Mouse (Mus musculus) ES-CJ7 (cell line): ENCODE results near the gene Atp8a2.

Source experiments
- DNase-seq: peaks from one replicate; pipeline ENCODE4 v3.0.0; 2011; ENCODE audit warnings: low read depth, low spot score

The Atp8a2 gene

GRCm38 (mm10) chr14:60152373-60152772 lies 44.6 kb downstream of the Atp8a2 start:
- DNase-seq: no peak

- DNase-seq: peak; percentile 27
Observed at GRCm38 (mm10) chr14:60148893-60149292, 48.1 kb downstream of the Atp8a2 start.

GRCm38 (mm10) chr14:60143234-60143633 lies 53.7 kb downstream of the Atp8a2 start:
- no peak for DNase-seq

- DNase-seq: peak; percentile 37
Observed at GRCm38 (mm10) chr14:60138339-60138738, 58.6 kb downstream of the Atp8a2 start.

GRCm38 (mm10) chr14:60137812-60138211 lies 59.2 kb downstream of the Atp8a2 start:
- DNase-seq: no peak

GRCm38 (mm10) chr14:60135801-60136200 lies 61.2 kb downstream of the Atp8a2 start:
- no peak for DNase-seq

DNA sequence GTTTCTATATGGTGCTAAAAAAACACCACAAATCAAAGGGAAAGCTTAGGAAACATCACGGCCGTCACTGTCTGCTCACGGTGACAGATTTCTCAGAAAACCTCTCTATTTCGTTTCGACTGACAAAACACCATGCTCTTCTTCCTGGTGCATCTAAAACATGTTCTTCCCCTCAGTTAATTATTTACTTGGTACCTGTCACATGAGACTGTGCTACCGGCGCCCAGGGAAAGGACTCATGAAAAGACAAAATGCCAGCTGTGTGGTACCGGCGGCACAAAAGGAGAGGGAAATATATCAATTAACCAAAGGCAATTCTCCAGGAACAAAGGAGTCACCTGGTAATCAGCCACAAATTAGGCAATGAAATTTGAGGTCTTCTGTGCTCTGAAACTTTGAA lies 62.3 kb downstream of the Atp8a2 start:
- no peak for DNase-seq

- DNase-seq: no peak
Observed at GRCm38 (mm10) chr14:60131196-60131876, 65.6 kb downstream of the Atp8a2 start.

- no peak for DNase-seq
Observed at GRCm38 (mm10) chr14:60129564-60129963, 67.4 kb downstream of the Atp8a2 start.

- DNase-seq: no peak
Observed at GRCm38 (mm10) chr14:60125202-60125601, 71.8 kb downstream of the Atp8a2 start.

- no peak for DNase-seq
Observed at GRCm38 (mm10) chr14:60121572-60121971, 75.4 kb downstream of the Atp8a2 start.

DNA sequence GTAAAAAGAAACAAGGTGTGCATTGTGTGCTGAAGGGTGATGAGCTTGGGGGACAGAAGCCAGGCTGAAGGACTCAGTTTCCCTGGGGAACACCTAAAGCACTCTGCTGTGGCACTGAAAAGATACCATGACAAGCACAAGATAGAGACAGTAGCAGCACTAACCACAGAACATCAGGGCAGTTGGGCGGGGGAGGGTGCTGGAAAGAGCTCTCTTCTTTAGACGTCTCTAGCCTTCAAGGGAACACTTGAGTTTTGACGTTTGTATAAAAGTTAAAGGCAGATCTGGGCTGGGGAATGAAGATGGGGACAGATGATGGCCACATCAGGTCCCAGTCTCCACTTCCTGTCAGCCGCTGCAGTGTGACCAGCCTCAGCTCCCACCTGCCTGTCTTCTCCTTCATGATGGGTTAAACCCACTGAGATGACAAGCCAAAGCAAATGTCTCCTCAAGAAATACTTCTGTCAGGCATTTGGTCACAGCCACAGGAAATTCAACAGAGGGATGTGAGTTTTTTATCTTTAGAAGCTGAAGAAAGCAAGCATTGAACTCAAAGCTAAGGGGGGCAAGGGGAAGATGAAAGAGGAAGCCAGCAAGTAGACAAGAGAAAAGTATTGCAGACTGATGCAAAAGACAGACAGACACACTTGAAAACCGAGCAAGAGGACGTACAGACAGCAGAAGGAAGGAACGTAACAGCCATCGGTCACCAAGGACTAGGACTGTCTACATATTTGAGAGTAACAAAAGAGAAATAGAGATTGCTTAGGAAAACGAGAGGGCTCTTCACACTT lies 79.0 kb downstream of the Atp8a2 start:
- no peak for DNase-seq

GRCm38 (mm10) chr14:60086808-60087725 lies 109.9 kb downstream of the Atp8a2 start:
- DNase-seq: peak; percentile 69

DNA sequence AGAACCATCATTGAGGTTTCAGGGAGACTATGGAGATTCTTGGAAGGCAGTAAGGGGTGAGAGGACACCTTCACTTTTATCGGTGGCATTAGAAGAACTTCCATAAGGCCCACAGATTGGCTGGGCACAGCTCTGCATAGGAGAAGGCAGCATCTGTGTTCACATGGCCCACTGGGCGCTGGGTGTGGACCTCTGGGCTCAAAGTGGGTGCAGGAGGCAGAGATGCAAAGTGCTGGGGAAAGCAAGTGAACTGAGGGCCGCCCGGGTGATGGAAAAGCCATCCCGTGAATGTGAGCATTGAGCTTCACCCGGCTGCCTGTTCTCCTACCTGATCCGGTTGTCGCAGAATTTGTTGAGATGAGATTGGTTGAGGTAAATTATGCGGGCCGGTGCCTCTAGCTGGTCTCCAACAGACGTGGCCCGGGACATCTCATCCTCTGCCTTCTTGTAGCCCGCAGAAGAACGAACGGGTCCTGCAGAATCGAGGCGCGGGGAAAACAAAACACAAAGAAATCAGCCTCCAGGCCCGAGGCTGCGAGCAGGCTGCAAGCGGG lies 110.6 kb downstream of the Atp8a2 start:
- DNase-seq: peak; percentile 4

GRCm38 (mm10) chr14:60082771-60083170 lies 114.2 kb downstream of the Atp8a2 start:
- no peak for DNase-seq

- DNase-seq: no peak
Observed at GRCm38 (mm10) chr14:60072496-60072895, 124.5 kb downstream of the Atp8a2 start.

GRCm38 (mm10) chr14:60065186-60065585 lies 131.8 kb downstream of the Atp8a2 start:
- DNase-seq: no peak

DNA sequence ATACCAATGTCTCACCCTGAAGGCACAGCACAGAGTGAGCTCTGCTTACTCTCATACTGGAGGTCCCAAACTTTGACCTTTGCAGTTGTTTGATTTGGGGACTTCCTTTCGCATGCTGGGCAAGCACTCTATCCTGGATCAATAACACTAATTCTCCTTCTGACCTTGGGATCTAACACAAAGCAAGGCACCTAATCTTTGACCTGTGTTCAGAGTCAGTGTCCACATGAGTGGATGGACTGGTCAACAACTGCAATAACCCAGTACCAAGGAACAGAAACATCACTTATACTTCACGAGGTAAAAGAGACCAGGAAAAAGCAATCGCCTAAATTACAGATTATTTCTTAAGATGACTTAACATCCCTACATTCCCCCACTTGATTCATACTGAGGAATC lies 136.0 kb downstream of the Atp8a2 start:
- no peak for DNase-seq

DNA sequence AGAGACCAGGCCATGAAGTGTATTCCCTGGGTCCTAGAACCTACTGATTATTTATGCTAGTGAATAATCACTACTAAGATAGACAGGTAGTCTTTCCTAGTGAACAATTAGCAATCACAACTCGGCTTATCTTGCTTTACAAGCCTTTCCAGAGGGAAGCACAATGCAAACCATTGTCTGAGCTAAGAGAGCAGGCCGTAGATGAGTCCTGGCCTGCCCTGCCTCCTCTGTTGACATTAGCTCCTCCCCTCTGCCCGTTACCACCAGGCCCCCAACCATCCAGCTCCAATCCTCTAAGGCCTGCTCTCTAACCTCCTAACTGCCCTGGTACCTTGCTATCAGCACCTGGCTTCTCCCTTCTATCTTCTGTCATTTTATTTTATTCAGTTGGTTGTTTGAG lies 138.1 kb downstream of the Atp8a2 start:
- no peak for DNase-seq

DNA sequence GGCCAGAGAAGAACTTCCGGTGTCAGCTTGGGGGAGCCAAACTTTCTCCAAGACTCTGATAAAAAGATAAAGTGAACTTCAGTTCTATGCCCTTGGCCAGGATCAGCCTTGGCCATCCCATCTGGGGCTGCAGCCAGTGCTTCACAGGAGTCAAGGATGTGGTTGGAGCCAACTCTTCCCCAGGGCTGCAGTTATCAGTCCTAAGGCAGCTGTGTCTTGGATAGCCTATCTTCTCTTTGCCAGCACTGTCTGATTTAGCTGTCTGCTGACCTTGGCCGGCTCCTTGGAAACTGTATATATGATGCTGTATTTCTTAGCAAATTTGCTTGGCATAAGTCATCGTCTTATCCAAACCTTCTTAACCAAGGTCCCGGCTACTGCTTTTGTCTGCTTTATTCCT lies 141.7 kb downstream of the Atp8a2 start:
- DNase-seq: no peak

GRCm38 (mm10) chr14:60030666-60031065 lies 166.3 kb downstream of the Atp8a2 start:
- DNase-seq: no peak

DNA sequence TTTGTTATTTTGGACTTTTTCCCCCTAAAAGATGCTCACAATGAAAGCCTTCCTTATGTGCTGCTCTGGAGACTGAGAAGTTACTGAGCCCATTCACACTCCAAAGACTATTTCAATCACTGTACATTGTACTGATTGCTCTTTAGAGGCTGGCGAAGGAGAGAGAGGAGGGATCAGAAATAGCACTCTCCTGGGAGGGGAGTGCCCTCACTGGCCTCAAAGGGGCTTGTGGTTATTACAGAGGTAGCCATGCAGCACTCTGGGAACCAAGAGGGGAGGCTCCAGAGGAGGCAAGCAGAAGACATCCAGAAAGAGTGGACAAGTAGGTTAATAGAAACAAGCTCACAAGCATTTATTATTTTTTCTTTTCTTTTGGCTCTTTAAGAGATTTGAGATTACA lies 169.8 kb downstream of the Atp8a2 start:
- no peak for DNase-seq
